Mouse (Mus musculus): ENCODE results near the gene Gm7879. TPM values are rescaled to one million over a fixed set of nuclear protein-coding genes. Genes with fewer than 3 reads are reported as not detected.

Gm7879 gene
- total and polyA plus RNA-seq, 2 experiments from 2014 or later, result 0.30 TPM; not detected in 1

- Histone ChIP-seq H3K4me1 (ENCODE audit: insufficient read depth, low read length) (peaks cover 7% of the 10 kb centered on the region; the same call in 1 of the 2 replicates), H3K4me2 (ENCODE audit: low read depth, low read length) (no peak overlapping the region), H3K27me3 (ENCODE audit: insufficient read depth, low read length) (no peaks in the 10 kb centered on the region), H3K27ac (no peak overlapping the region), H3K4me3 (ENCODE audit: low read length) (no peak overlapping the region), H3K9me3 (ENCODE audit: low read length) (no peaks in the 10 kb centered on the region), H3K36me3 (ENCODE audit: insufficient read depth, low read length) (no peaks in the 10 kb centered on the region), H3K9ac (replicated peaks; ENCODE audit: low read length) (no peak overlapping the region)
- ATAC-seq, result no peak
- DNase-seq (ENCODE audit: low spot score), result no peak
- TF ChIP-seq CTCF (IDR thresholded peaks at IDR 0.05; ENCODE audit: low read depth), result no peak
- 82% methylated on average over 1 of the region's 1 CpGs for WGBS
Measured at GRCm38 (mm10) chr5:43872652-43873051, 40.3 kb upstream of the Gm7879 start.

GRCm38 (mm10) chr5:43882034-43882433 lies 30.9 kb upstream of the Gm7879 start:
- no peaks in the 10 kb centered on the region for H3K9me3 ChIP-seq (ENCODE audit: low read length)
- no peak overlapping the region for H3K9ac ChIP-seq (replicated peaks; ENCODE audit: low read length)
- DNase-seq (ENCODE audit: low spot score) (no peak), ATAC-seq (no peak)
- H3K36me3 ChIP-seq (ENCODE audit: insufficient read depth, low read length), result no peaks in the 10 kb centered on the region
- no peak overlapping the region for H3K4me3 ChIP-seq (ENCODE audit: low read length)
- no peak overlapping the region for H3K4me2 ChIP-seq (ENCODE audit: low read depth, low read length)
- TF ChIP-seq CTCF (IDR thresholded peaks at IDR 0.05; ENCODE audit: low read depth), result no peak
- WGBS, result 91% methylated on average over 3 of the region's 3 CpGs
- no peaks in the 10 kb centered on the region for H3K4me1 ChIP-seq (ENCODE audit: insufficient read depth, low read length)
- H3K27me3 ChIP-seq (ENCODE audit: insufficient read depth, low read length), result no peaks in the 10 kb centered on the region
- no peak overlapping the region for H3K27ac ChIP-seq

- Histone ChIP-seq H3K27me3 (ENCODE audit: insufficient read depth, low read length) (no peaks in the 10 kb centered on the region), H3K4me1 (ENCODE audit: insufficient read depth, low read length) (no peaks in the 10 kb centered on the region), H3K36me3 (ENCODE audit: insufficient read depth, low read length) (no peaks in the 10 kb centered on the region), H3K9ac (replicated peaks; ENCODE audit: low read length) (no peak overlapping the region), H3K27ac (no peak overlapping the region), H3K4me2 (ENCODE audit: low read depth, low read length) (no peak overlapping the region), H3K4me3 (ENCODE audit: low read length) (no peak overlapping the region), H3K9me3 (ENCODE audit: low read length) (no peaks in the 10 kb centered on the region)
- TF ChIP-seq CTCF (IDR thresholded peaks at IDR 0.05; ENCODE audit: low read depth), result no peak
- 20% methylated on average over 3 of the region's 3 CpGs for WGBS
- no peak for ATAC-seq
- DNase-seq (ENCODE audit: low spot score), result no peak
Measured at GRCm38 (mm10) chr5:43885060-43885820, 27.7 kb upstream of the Gm7879 start.

GRCm38 (mm10) chr5:43892386-43892785 lies 20.6 kb upstream of the Gm7879 start:
- Histone ChIP-seq H3K27ac (no peak overlapping the region), H3K36me3 (ENCODE audit: insufficient read depth, low read length) (no peaks in the 10 kb centered on the region), H3K4me1 (ENCODE audit: insufficient read depth, low read length) (no peaks in the 10 kb centered on the region), H3K27me3 (ENCODE audit: insufficient read depth, low read length) (no peaks in the 10 kb centered on the region), H3K9me3 (ENCODE audit: low read length) (no peaks in the 10 kb centered on the region), H3K9ac (replicated peaks; ENCODE audit: low read length) (no peak overlapping the region), H3K4me2 (ENCODE audit: low read depth, low read length) (no peak overlapping the region), H3K4me3 (ENCODE audit: low read length) (no peak overlapping the region)
- DNase-seq (ENCODE audit: low spot score) (peak; percentile 65), ATAC-seq (no peak)
- WGBS, result 22% methylated on average over 1 of the region's 1 CpGs
- peak; percentile 66 for TF ChIP-seq CTCF (IDR thresholded peaks at IDR 0.05; ENCODE audit: low read depth)

- ATAC-seq (no peak), DNase-seq (ENCODE audit: low spot score) (peak; percentile 63)
- Histone ChIP-seq H3K4me2 (ENCODE audit: low read depth, low read length) (no peak overlapping the region), H3K27me3 (ENCODE audit: insufficient read depth, low read length) (no peaks in the 10 kb centered on the region), H3K9ac (replicated peaks; ENCODE audit: low read length) (no peak overlapping the region), H3K9me3 (ENCODE audit: low read length) (no peaks in the 10 kb centered on the region), H3K36me3 (ENCODE audit: insufficient read depth, low read length) (no peaks in the 10 kb centered on the region), H3K27ac (no peak overlapping the region), H3K4me1 (ENCODE audit: insufficient read depth, low read length) (no peaks in the 10 kb centered on the region), H3K4me3 (ENCODE audit: low read length) (no peak overlapping the region)
- TF ChIP-seq CTCF (IDR thresholded peaks at IDR 0.05; ENCODE audit: low read depth), result peak; percentile 49
- 79% methylated on average over 2 of the region's 2 CpGs for WGBS
Measured at GRCm38 (mm10) chr5:43894113-43894512, 18.8 kb upstream of the Gm7879 start.

- 91% methylated on average over 3 of the region's 3 CpGs for WGBS
- Histone ChIP-seq H3K27me3 (ENCODE audit: insufficient read depth, low read length) (no peaks in the 10 kb centered on the region), H3K27ac (no peak overlapping the region), H3K4me1 (ENCODE audit: insufficient read depth, low read length) (no peaks in the 10 kb centered on the region), H3K9me3 (ENCODE audit: low read length) (no peaks in the 10 kb centered on the region), H3K4me3 (ENCODE audit: low read length) (no peak overlapping the region), H3K36me3 (ENCODE audit: insufficient read depth, low read length) (no peaks in the 10 kb centered on the region), H3K4me2 (ENCODE audit: low read depth, low read length) (no peak overlapping the region), H3K9ac (replicated peaks; ENCODE audit: low read length) (no peak overlapping the region)
- ATAC-seq (no peak), DNase-seq (ENCODE audit: low spot score) (no peak)
- no peak for TF ChIP-seq CTCF (IDR thresholded peaks at IDR 0.05; ENCODE audit: low read depth)
Measured at GRCm38 (mm10) chr5:43895931-43896330, 17.0 kb upstream of the Gm7879 start.

- H3K4me1 ChIP-seq (ENCODE audit: insufficient read depth, low read length), result no peaks in the 10 kb centered on the region
- TF ChIP-seq CTCF (IDR thresholded peaks at IDR 0.05; ENCODE audit: low read depth), result no peak
- H3K27me3 ChIP-seq (ENCODE audit: insufficient read depth, low read length), result no peaks in the 10 kb centered on the region
- ATAC-seq, result no peak
- H3K27ac ChIP-seq, result no peak overlapping the region
- 83% methylated on average over 3 of the region's 3 CpGs for WGBS
- H3K9ac ChIP-seq (replicated peaks; ENCODE audit: low read length), result no peak overlapping the region
- H3K36me3 ChIP-seq (ENCODE audit: insufficient read depth, low read length), result no peaks in the 10 kb centered on the region
- no peak overlapping the region for H3K4me3 ChIP-seq (ENCODE audit: low read length)
- H3K4me2 ChIP-seq (ENCODE audit: low read depth, low read length), result no peak overlapping the region
- no peaks in the 10 kb centered on the region for H3K9me3 ChIP-seq (ENCODE audit: low read length)
- no peak for DNase-seq (ENCODE audit: low spot score)
Measured at GRCm38 (mm10) chr5:43904685-43905084, 8.3 kb upstream of the Gm7879 start.
